Mouse (Mus musculus) E14TG2a.4 (cell line): Measurements from ENCODE around the gene Rbm33.

ENCODE experiments used
- CTCF ChIP-seq: conservative IDR thresholded peaks from 2 replicates; pipeline ENCODE4 v1.5.1; 2014; ENCODE audit warnings: low read length
- NANOG ChIP-seq: IDR thresholded peaks from 2 replicates; pipeline ENCODE4 v1.6.1; 2014; ENCODE audit warnings: borderline replicate concordance, low read length, mixed read lengths
- POU5F1 ChIP-seq: IDR thresholded peaks from 2 replicates; pipeline ENCODE4 v1.6.1; 2014; ENCODE audit warnings: low read length, borderline replicate concordance

DNA sequence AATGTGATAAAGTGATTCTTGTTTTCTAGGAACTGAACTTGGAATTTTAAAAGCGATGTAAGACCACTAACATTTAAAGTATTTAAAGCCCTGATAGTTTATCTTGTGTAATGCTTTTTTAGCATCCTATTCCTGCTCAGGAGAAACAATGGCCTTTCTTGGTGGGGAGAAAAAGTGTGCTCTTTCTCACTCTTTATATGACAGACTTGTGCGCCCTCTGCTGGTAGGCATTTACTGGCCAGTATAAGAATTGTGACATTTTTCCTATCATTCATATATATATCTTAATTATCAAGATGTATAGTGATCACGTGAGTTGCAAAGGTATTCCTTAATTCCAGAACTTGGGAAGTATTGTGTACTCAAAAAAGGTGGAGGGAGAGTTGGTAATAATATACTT is 71.3 kb downstream of the Rbm33 start:
- TF ChIP-seq CTCF (peak; percentile 85), POU5F1 (no peak), NANOG (no peak)
